Mouse (Mus musculus) forebrain, embryonic 11.5 days (tissue): ENCODE measurements around the gene Rab13. TPM values are rescaled to one million over a fixed set of nuclear protein-coding genes. Genes with fewer than 3 reads are reported as not detected.

Experiments
- ATAC-seq: fragments of 200-750 bp; cut with Nextera tagmentation; replicated peaks from 2 replicates; pipeline ENCODE4 v1.8.0; 2017; ENCODE audit warnings: moderate TSS enrichment; ENCODE audit not compliant: low FRiP score
- DNase-seq: peaks from one replicate; pipeline ENCODE4 v3.0.0-alpha.2; 2017; ENCODE audit warnings: low spot score
- H3K27ac ChIP-seq: fragments of 300-500 bp; sonication (generic); 2 replicates; pipeline ENCODE4 v1.5.1; 2014; ENCODE audit warnings: low read depth, low read length
- H3K27me3 ChIP-seq: fragments of 300-500 bp; sonication (generic); 2 replicates; pipeline ENCODE4 v1.6.1; 2014; ENCODE audit warnings: mild to moderate bottlenecking, low read length, mixed read lengths; ENCODE audit not compliant: control insufficient read depth, insufficient read depth
- H3K36me3 ChIP-seq: fragments of 300-500 bp; sonication (generic); 2 replicates; pipeline ENCODE4 v1.6.1; 2014; ENCODE audit warnings: mild to moderate bottlenecking, low read length, moderate library complexity, mixed read lengths; ENCODE audit not compliant: control insufficient read depth, insufficient read depth
- H3K4me1 ChIP-seq: fragments of 300-500 bp; sonication (generic); replicated peaks from 2 replicates; pipeline ENCODE4 v1.6.1; 2014; ENCODE audit warnings: low read length, mixed read lengths; ENCODE audit not compliant: control insufficient read depth, insufficient read depth
- H3K4me2 ChIP-seq: fragments of 300-500 bp; sonication (generic); 2 replicates; pipeline ENCODE4 v1.6.1; 2014; ENCODE audit warnings: low read depth, mild to moderate bottlenecking, low read length, moderate library complexity, mixed read lengths; ENCODE audit not compliant: severe bottlenecking
- H3K4me3 ChIP-seq: fragments of 300-500 bp; sonication (generic); 2 replicates; pipeline ENCODE4 v1.5.1; 2014; ENCODE audit warnings: low read depth, low read length
- H3K9ac ChIP-seq: fragments of 300-500 bp; sonication (generic); 2 replicates; pipeline ENCODE4 v1.6.1; 2014; ENCODE audit warnings: low read length
- H3K9me3 ChIP-seq: fragments of 300-500 bp; sonication (generic); 2 replicates; pipeline ENCODE4 v1.6.1; 2016; ENCODE audit warnings: low read length, mixed read lengths; ENCODE audit not compliant: control insufficient read depth
- WGBS: fragments of 180-500 bp; shearing (Covaris S2); extraction: QIAGEN DNeasy Blood & Tissue Kit; methylation state at CpG from one replicate; pipeline ENCODE4 v1.1.7; 2014; 5-methylcytosine and 5-hydroxymethylcytosine counted together
- microRNA-seq: library from miRNA; unstranded; fragments of <30 nt; microRNA quantifications from one replicate; pipeline ENCODE4, GENCODE M21; 2016; ENCODE audit not compliant: insufficient number of aligned reads
- polyA plus RNA-seq: library from polyadenylated mRNA; unstranded; fragments of >200 nt; fragmentation: Nextera tagmentation; extraction: Ambion mirVana; gene quantifications from 2 replicates; pipeline ENCODE4 v1.2.1, GENCODE M21; 2014

The Rab13 gene
- polyA plus RNA-seq, 1 experiment from 2014 or later, result 14.7 TPM

DNA sequence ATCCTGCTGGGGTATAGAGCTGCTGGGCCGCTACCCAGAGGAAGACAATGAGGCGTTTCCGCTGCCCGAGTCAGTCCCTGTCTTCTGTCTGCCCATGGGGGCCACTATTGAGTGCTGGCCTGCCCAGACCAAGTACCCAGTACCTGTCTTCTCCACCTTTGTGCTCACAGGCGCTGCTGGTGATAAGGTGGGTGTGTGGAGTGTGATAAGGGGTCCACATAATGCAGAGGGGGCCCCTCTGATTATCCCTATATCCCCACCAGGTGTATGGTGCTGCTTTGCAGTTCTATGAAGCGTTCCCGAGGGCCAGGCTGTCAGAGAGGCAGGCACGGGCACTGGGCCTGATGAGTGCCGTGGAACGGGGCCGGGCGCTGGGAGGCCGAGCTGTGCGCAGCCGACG lies 55.5 kb downstream of the Rab13 start:
- H3K27ac ChIP-seq, result no peak overlapping the region
- no peak overlapping the region for H3K4me2 ChIP-seq
- WGBS, result 90% methylated on average over 16 of the region's 16 CpGs
- peaks cover 12% of the 10 kb centered on the region; the same call in 1 of the 2 replicates for H3K4me1 ChIP-seq
- H3K27me3 ChIP-seq, result no peaks in the 10 kb centered on the region
- H3K9ac ChIP-seq, result no peak overlapping the region
- peaks cover 3% of the 10 kb centered on the region; the same call in 1 of the 2 replicates for H3K36me3 ChIP-seq
- no peaks in the 10 kb centered on the region for H3K9me3 ChIP-seq
- ATAC-seq (no peak), DNase-seq (no peak)
- no peak overlapping the region for H3K4me3 ChIP-seq

GRCm38 (mm10) chr3:90270784-90271183 lies 57.3 kb downstream of the Rab13 start:
- no peak overlapping the region for H3K4me2 ChIP-seq
- H3K9ac ChIP-seq, result no peak overlapping the region
- H3K27ac ChIP-seq, result no peak overlapping the region
- H3K4me3 ChIP-seq, result no peak overlapping the region
- H3K9me3 ChIP-seq, result no peaks in the 10 kb centered on the region
- WGBS, result 96% methylated on average over 8 of the region's 8 CpGs
- no peak for DNase-seq
- peaks cover 3% of the 10 kb centered on the region; the same call in 1 of the 2 replicates for H3K36me3 ChIP-seq
- H3K27me3 ChIP-seq, result no peaks in the 10 kb centered on the region
- no peak for ATAC-seq
- H3K4me1 ChIP-seq, result peaks cover 8% of the 10 kb centered on the region; the same call in 1 of the 2 replicates

GRCm38 (mm10) chr3:90272170-90272569 lies 58.7 kb downstream of the Rab13 start:
- Histone ChIP-seq H3K4me1 (no peaks in the 10 kb centered on the region), H3K4me2 (no peak overlapping the region), H3K36me3 (peaks cover 3% of the 10 kb centered on the region; the same call in 1 of the 2 replicates), H3K27me3 (no peaks in the 10 kb centered on the region), H3K27ac (no peak overlapping the region), H3K9me3 (no peaks in the 10 kb centered on the region), H3K4me3 (no peak overlapping the region), H3K9ac (no peak overlapping the region)
- DNase-seq, result no peak
- 81% methylated on average over 9 of the region's 9 CpGs for WGBS
- no peak for ATAC-seq

DNA sequence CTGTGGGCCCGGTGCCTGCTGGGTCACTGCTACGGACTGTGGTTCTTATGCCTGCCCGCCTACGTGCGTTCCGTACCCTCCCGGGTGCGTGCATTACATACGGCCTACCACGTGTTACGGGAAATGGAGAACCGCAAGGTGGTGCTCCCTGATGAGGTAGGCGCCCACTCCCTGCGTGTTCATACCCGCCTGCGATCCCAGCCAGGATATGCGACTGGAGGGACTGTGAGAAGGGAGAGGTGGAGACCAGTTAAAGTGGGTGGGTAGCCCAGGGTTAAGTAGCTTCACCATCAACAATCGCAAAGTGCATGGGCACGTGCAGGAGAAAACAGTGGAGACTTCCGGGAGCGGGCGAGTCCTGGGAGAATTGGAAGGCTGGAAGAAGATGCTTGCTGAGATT lies 60.4 kb downstream of the Rab13 start:
- no peak overlapping the region for H3K4me3 ChIP-seq
- H3K27me3 ChIP-seq, result no peaks in the 10 kb centered on the region
- no peaks in the 10 kb centered on the region for H3K4me1 ChIP-seq
- DNase-seq (no peak), ATAC-seq (no peak)
- no peak overlapping the region for H3K9ac ChIP-seq
- no peak overlapping the region for H3K4me2 ChIP-seq
- H3K27ac ChIP-seq, result no peak overlapping the region
- peaks cover 3% of the 10 kb centered on the region; the same call in 1 of the 2 replicates for H3K36me3 ChIP-seq
- WGBS, result 91% methylated on average over 22 of the region's 22 CpGs
- H3K9me3 ChIP-seq, result no peaks in the 10 kb centered on the region

GRCm38 (mm10) chr3:90275286-90275685 lies 61.8 kb downstream of the Rab13 start:
- Histone ChIP-seq H3K4me1 (no peaks in the 10 kb centered on the region), H3K4me2 (no peak overlapping the region), H3K9ac (no peak overlapping the region), H3K27ac (no peak overlapping the region), H3K27me3 (no peaks in the 10 kb centered on the region), H3K36me3 (peaks cover 3% of the 10 kb centered on the region; the same call in 1 of the 2 replicates), H3K4me3 (no peak overlapping the region), H3K9me3 (no peaks in the 10 kb centered on the region)
- no peak for ATAC-seq
- WGBS, result 92% methylated on average over 11 of the region's 11 CpGs
- no peak for DNase-seq

Small RNA genes lying within 50 kb of the gene (microRNA-seq; reads per million reads assigned to microRNA genes)
- not detected for gene Mir7012

Other genes with a start within 250 kb of the Rab13 start
- 168 and 174 TPM in 2 replicates for gene Hax1, start 214.9 kb upstream of the Rab13 start, polyA plus RNA-seq
- gene 4933434E20Rik, start 162.1 kb upstream of the Rab13 start, polyA plus RNA-seq, result 183 and 211 TPM in 2 replicates
- 227 and 253 TPM in 2 replicates for gene Ubap2l, start 161.1 kb upstream of the Rab13 start, polyA plus RNA-seq
- 523 and 535 TPM in 2 replicates for gene Tpm3, start 141.0 kb upstream of the Rab13 start, polyA plus RNA-seq
- 0.67 and 0.88 TPM in 2 replicates for gene Nup210l, start 109.6 kb upstream of the Rab13 start, polyA plus RNA-seq
- 1,103 and 1,109 TPM in 2 replicates for gene Rps27, start within 50 bp of the Rab13 start, polyA plus RNA-seq
- gene Jtb, start 17.9 kb downstream of the Rab13 start, polyA plus RNA-seq, result 103 and 110 TPM in 2 replicates
- 6.0 and 6.2 TPM in 2 replicates for gene Creb3l4, start 29.8 kb downstream of the Rab13 start, polyA plus RNA-seq
- 57.5 and 58.5 TPM in 2 replicates for gene Slc39a1, start 34.5 kb downstream of the Rab13 start, polyA plus RNA-seq
- 13.7 and 14.6 TPM in 2 replicates for gene Crtc2, start 40.5 kb downstream of the Rab13 start, polyA plus RNA-seq
- gene Dennd4b, start 51.5 kb downstream of the Rab13 start, polyA plus RNA-seq, result 6.8 and 7.0 TPM in 2 replicates
- gene Gatad2b, start 79.5 kb downstream of the Rab13 start, polyA plus RNA-seq, result 12.9 and 14.3 TPM in 2 replicates
- 13.6 and 14.2 TPM in 2 replicates for gene Slc27a3, start 176.2 kb downstream of the Rab13 start, polyA plus RNA-seq
- gene Ints3, start 219.9 kb downstream of the Rab13 start, polyA plus RNA-seq, result 50.5 and 55.3 TPM in 2 replicates